Mouse (Mus musculus): ENCODE data around the gene Ncapd3. TPM values are rescaled to one million over a fixed set of nuclear protein-coding genes. Genes with fewer than 3 reads are reported as not detected.

Ncapd3 gene
- polyA plus RNA-seq, 1 experiment = 10.4 TPM

DNA sequence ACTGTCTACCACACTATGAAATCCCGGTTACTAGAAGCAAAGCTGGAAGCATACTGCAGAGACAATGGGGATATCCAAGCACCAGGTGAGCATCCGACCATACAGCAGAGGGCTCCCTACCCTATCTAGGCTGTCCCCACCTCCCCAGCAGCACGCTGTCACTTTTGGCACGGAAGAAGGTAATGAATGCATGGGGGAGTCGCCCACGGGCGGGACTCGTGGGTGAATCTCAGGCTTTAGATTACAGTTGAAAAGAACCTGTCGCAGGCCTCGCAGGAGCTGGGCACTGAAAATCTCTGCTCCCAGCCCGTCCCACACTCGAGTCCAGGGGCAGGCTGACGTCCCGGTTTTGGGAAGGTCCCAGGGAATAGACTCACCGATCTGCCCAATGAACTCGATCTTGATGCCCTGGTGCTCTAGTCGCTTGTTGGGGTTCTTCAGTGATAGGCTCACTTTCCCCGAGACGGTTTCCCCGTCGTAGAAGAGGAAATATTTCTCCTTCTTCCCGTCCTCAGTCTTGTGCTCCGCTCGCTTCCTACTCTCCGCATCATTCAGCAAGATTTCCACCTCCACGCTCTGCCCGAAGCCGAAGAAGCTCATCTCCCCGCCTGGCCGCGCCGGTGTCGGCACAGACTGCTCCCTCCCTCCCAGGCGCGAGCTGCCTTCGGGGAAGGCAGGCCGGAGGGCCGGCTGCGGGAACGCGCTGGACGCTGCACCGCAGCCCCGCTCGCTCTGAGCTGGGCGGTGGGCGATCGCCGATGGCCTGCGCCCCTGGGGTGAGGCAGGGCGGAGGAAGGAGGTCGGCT is 750 bp upstream of the Ncapd3 start:
- no peak for DNase-seq
- TF ChIP-seq POLR2A (IDR thresholded peaks at IDR 0.05; ENCODE audit: borderline replicate concordance, extremely low read depth, low read depth, low read length) (no peak), CTCF (IDR thresholded peaks at IDR 0.05; ENCODE audit: insufficient read depth, low read length) (no peak)
- Histone ChIP-seq H3K4me1 (ENCODE audit: control insufficient read depth, insufficient read depth, low read length) (peaks cover 8% of the 10 kb centered on the region), H3K4me3 (replicated peaks; ENCODE audit: extremely low read depth, low read depth, low read length) (peak overlapping the region; percentile 87)
- under 1% methylated on average over 52 of the region's 52 CpGs for whole genome bisulfite sequencing

DNA sequence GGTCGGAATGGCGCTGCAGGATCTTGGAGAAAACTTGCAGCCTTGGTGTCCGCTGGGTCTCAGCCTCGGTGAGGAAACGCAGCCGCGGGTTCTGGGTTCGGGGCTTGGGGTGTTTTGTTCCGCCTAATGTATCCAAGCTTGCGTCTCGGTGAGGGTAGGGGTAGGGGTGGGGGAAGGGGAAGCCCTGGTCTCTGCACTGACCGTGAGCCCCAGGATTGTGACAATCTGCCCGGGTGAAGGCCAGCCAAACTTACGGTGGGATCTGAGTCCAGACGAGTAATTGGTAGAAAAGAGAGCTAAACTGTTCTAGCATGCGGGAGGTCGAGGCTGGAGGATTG is 757 bp downstream of the Ncapd3 start:
- DNase-seq = no peak
- TF ChIP-seq POLR2A (IDR thresholded peaks at IDR 0.05; ENCODE audit: borderline replicate concordance, extremely low read depth, low read depth, low read length) = no peak
- no peak for TF ChIP-seq CTCF (IDR thresholded peaks at IDR 0.05; ENCODE audit: insufficient read depth, low read length)
- 1% methylated on average over 17 of the region's 17 CpGs for WGBS
- H3K4me1 ChIP-seq (ENCODE audit: control insufficient read depth, insufficient read depth, low read length) = peaks cover 8% of the 10 kb centered on the region
- H3K4me3 ChIP-seq (replicated peaks; ENCODE audit: extremely low read depth, low read depth, low read length) = peak overlapping the region; percentile 87

DNA sequence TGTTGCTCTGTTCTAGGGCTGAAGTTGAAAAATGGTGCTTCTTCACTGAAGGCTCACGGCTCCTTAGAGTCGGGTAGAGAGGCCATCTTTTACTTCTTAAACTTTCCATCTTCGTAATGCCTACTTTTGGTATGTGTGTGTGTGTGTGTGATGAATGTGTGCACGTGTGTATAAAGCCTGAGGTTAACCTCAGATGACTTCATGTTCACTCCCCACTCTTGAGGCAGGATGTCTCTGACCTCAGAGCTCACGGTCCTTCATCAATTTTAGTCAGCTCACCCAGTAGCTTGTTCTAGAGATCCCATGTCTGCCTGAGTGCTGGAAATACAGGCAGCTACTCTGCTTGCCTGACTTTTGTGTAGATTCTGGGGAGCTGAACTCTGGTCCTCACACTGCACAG is 13.9 kb downstream of the Ncapd3 start:
- TF ChIP-seq POLR2A (IDR thresholded peaks at IDR 0.05; ENCODE audit: borderline replicate concordance, extremely low read depth, low read depth, low read length) = no peak
- no peak for TF ChIP-seq CTCF (IDR thresholded peaks at IDR 0.05; ENCODE audit: insufficient read depth, low read length)
- no peak overlapping the region for H3K4me3 ChIP-seq (replicated peaks; ENCODE audit: extremely low read depth, low read depth, low read length)
- WGBS = 85% methylated on average over 5 of the region's 5 CpGs
- DNase-seq = no peak
- H3K4me1 ChIP-seq (ENCODE audit: control insufficient read depth, insufficient read depth, low read length) = no peaks in the 10 kb centered on the region

DNA sequence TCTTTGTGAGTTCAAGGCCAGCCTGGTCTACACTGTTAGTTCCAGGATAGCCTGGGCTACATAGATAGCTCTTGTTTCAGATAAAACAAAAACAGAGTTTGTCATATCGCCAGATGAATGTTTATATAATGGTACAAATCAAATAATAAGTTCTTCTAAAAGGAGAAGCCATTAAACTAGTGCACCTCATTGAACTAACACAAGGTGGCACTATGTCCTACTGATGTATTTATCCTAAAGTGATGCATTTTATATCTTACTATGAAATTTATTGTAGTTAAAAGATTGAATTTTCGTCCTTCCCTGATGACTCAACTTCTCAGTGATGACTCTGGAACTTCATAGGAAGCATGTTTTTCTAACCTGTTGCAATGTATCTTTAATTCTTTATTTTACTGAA is 19.5 kb downstream of the Ncapd3 start:
- no peak for DNase-seq
- WGBS = 73% methylated on average over 2 of the region's 2 CpGs
- Histone ChIP-seq H3K4me3 (replicated peaks; ENCODE audit: extremely low read depth, low read depth, low read length) (no peak overlapping the region), H3K4me1 (ENCODE audit: control insufficient read depth, insufficient read depth, low read length) (no peaks in the 10 kb centered on the region)
- TF ChIP-seq CTCF (IDR thresholded peaks at IDR 0.05; ENCODE audit: insufficient read depth, low read length) (no peak), POLR2A (IDR thresholded peaks at IDR 0.05; ENCODE audit: borderline replicate concordance, extremely low read depth, low read depth, low read length) (no peak)

DNA sequence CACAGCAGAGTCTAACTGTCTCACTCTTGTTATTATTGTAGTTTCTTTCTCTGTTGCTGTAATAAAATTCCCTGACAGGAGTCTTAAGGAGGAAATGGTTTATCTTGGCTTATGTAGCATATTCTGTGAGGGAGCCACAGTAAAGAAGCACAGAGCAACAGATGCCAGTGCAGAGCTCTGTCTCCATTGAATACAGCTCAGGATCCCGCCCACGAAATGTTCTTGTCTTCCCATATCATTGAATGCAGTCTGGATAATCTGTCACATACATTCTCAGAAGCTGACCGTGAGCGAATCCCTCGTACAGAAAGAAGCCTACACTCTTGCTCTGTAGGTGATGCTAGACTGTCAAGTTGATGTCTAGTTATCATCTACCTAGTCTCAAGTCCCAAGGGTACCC is 28.4 kb downstream of the Ncapd3 start:
- Histone ChIP-seq H3K4me3 (replicated peaks; ENCODE audit: extremely low read depth, low read depth, low read length) (no peak overlapping the region), H3K4me1 (ENCODE audit: control insufficient read depth, insufficient read depth, low read length) (no peaks in the 10 kb centered on the region)
- no peak for DNase-seq
- TF ChIP-seq CTCF (IDR thresholded peaks at IDR 0.05; ENCODE audit: insufficient read depth, low read length) (no peak), POLR2A (IDR thresholded peaks at IDR 0.05; ENCODE audit: borderline replicate concordance, extremely low read depth, low read depth, low read length) (no peak)
- WGBS = 93% methylated on average over 5 of the region's 5 CpGs

DNA sequence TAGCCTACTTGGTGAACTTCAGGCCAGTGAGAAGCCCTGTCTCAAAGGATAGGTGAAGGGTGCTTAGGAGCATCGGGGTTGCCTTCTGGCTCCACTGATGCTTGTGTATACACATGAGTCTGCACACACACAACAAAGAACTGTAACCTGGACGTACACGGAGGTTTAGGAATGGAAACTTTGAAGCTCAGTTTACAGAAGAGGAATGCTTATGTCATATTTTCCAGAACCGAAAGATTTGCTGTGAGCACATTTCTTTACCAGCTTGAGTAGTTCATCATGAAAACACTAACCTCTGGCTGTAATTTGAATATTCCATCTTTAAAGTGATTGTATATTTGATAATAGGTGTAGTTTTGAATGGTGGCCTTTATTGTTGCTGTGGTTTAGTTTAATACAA is 40.9 kb downstream of the Ncapd3 start:
- Histone ChIP-seq H3K4me1 (ENCODE audit: control insufficient read depth, insufficient read depth, low read length) (no peaks in the 10 kb centered on the region), H3K4me3 (replicated peaks; ENCODE audit: extremely low read depth, low read depth, low read length) (no peak overlapping the region)
- WGBS = 80% methylated on average over 4 of the region's 4 CpGs
- no peak for DNase-seq
- TF ChIP-seq CTCF (IDR thresholded peaks at IDR 0.05; ENCODE audit: insufficient read depth, low read length) = no peak

DNA sequence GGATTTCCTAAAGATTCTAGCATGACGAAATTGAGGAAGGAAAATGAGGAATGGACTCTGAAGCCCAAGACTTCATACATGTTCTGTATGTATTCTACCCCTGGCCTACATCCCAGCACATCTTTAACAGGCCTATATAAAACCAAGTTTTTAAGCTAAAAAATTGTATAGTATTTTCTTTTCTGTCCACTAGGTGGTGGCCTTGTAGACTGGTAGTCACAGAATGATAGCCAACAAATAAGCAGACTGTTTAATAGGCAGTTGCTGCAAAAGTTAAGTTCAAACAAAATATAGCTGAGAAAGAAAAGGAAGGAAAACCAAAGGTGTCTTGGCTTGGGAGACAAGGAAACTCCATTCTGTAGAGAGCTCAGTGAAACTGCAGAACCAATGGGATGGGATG is 44.7 kb downstream of the Ncapd3 start:
- no peak overlapping the region for H3K4me3 ChIP-seq (replicated peaks; ENCODE audit: extremely low read depth, low read depth, low read length)
- no peak for DNase-seq
- 77% methylated on average over 1 of the region's 1 CpGs for WGBS
- no peaks in the 10 kb centered on the region for H3K4me1 ChIP-seq (ENCODE audit: control insufficient read depth, insufficient read depth, low read length)
- TF ChIP-seq CTCF (IDR thresholded peaks at IDR 0.05; ENCODE audit: insufficient read depth, low read length) = no peak
- no peak for TF ChIP-seq POLR2A (IDR thresholded peaks at IDR 0.05; ENCODE audit: borderline replicate concordance, extremely low read depth, low read depth, low read length)

DNA sequence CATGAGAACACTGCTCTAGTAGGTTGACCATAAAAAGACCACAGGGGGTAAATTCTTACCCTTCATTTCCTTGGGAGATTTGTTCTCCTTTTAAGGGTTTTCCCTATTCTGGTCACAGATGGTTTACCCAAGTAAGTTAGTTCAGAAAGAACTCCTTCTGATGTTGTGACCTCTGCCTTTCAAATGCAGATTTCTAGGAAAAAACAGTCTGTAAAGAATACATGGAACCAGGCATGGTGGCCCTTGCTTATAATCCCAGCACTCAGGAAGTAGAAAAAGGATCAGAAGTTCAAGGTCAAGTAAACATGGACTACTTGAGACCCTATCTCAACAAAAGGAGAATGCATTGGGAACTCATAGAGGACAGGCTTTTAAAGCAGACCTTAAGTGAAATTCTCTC is 45.8 kb downstream of the Ncapd3 start:
- H3K4me1 ChIP-seq (ENCODE audit: control insufficient read depth, insufficient read depth, low read length) = no peaks in the 10 kb centered on the region
- DNase-seq = no peak
- H3K4me3 ChIP-seq (replicated peaks; ENCODE audit: extremely low read depth, low read depth, low read length) = no peak overlapping the region
- TF ChIP-seq CTCF (IDR thresholded peaks at IDR 0.05; ENCODE audit: insufficient read depth, low read length) (no peak), POLR2A (IDR thresholded peaks at IDR 0.05; ENCODE audit: borderline replicate concordance, extremely low read depth, low read depth, low read length) (no peak)

DNA sequence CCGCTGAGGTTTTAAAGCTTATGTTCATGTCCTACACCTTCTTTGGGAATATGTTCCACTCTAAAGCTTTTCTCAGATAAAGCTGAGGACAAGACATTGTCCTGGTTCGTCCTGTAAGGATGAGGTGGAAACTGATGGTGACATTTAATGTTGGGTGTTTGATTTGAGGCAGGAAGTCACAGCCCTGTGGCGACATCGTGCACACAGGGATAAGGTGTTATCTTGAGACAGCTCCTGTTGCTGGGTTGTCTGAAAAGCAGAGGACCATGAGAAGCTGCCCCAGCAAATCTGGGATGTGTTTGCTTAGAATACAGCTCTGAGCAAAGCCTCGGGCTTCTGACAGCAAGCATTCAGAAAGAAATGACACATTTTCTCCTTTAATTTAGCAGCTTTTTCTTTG is 56.3 kb downstream of the Ncapd3 start:
- Histone ChIP-seq H3K4me3 (replicated peaks; ENCODE audit: extremely low read depth, low read depth, low read length) (no peak overlapping the region), H3K4me1 (ENCODE audit: control insufficient read depth, insufficient read depth, low read length) (no peaks in the 10 kb centered on the region)
- DNase-seq = no peak
- TF ChIP-seq CTCF (IDR thresholded peaks at IDR 0.05; ENCODE audit: insufficient read depth, low read length) = no peak
- TF ChIP-seq POLR2A (IDR thresholded peaks at IDR 0.05; ENCODE audit: borderline replicate concordance, extremely low read depth, low read depth, low read length) = no peak
- 86% methylated on average over 5 of the region's 5 CpGs for WGBS

DNA sequence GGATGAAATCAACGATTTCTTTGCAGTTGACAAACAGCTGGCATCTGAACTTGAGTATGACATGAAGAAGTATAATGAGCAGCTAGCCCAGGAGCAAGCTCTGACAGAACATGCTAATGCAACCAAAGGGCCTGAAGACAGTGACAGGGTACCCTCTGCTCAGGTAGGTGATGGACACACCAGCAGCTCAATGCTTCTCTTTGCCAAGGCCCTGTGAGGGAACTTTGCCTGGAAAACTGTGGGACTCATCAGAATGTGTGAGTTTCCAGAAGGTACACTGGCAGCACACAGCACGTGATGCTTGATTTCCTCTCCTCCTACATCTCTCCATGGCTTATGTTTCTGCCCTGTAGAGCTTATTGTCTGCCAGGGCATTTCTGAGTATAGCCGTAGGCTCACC is 57.4 kb downstream of the Ncapd3 start:
- no peaks in the 10 kb centered on the region for H3K4me1 ChIP-seq (ENCODE audit: control insufficient read depth, insufficient read depth, low read length)
- 74% methylated on average over 3 of the region's 3 CpGs for WGBS
- no peak overlapping the region for H3K4me3 ChIP-seq (replicated peaks; ENCODE audit: extremely low read depth, low read depth, low read length)
- TF ChIP-seq POLR2A (IDR thresholded peaks at IDR 0.05; ENCODE audit: borderline replicate concordance, extremely low read depth, low read depth, low read length) (no peak), CTCF (IDR thresholded peaks at IDR 0.05; ENCODE audit: insufficient read depth, low read length) (no peak)
- no peak for DNase-seq

Measured in lung, adult 2 months (tissue).